Mouse (Mus musculus): ENCODE results near the gene Hcls1. TPM values are rescaled to one million over a fixed set of nuclear protein-coding genes. Genes with fewer than 3 reads are reported as not detected.
A peak's percentile ranks its signal among the peaks of the same experiment; 100 is the strongest.

The Hcls1 gene
- polyA plus RNA-seq, 1 experiment from 2014 or later = 2.4 TPM

GRCm38 (mm10) chr16:36989493-36989892 lies 54.7 kb downstream of the Hcls1 start:
- no peaks in the 10 kb centered on the region for H3K4me1 ChIP-seq (ENCODE audit: control insufficient read depth, insufficient read depth, low read depth, low read length)
- H3K36me3 ChIP-seq (ENCODE audit: control insufficient read depth, insufficient read depth, low read length) = no peaks in the 10 kb centered on the region
- no peaks in the 10 kb centered on the region for H3K27me3 ChIP-seq (replicated peaks; ENCODE audit: control insufficient read depth, insufficient read depth, low read length)
- H3K4me3 ChIP-seq (ENCODE audit: low read length) = no peak overlapping the region
- no peak overlapping the region for H3K4me2 ChIP-seq (ENCODE audit: low read length)
- H3K27ac ChIP-seq (ENCODE audit: low read depth, low read length) = no peak overlapping the region
- 81% methylated on average over 8 of the region's 8 CpGs for WGBS
- no peaks in the 10 kb centered on the region for H3K9me3 ChIP-seq (ENCODE audit: control insufficient read depth, low read length)
- no peak for ATAC-seq
- H3K9ac ChIP-seq (ENCODE audit: low read depth, low read length) = no peak overlapping the region

- H3K4me3 ChIP-seq (ENCODE audit: low read length) = no peak within 1 kb of the TSS
- no peaks in the 10 kb centered on the region for H3K36me3 ChIP-seq (ENCODE audit: control insufficient read depth, insufficient read depth, low read length)
- no peak within 1 kb of the TSS for H3K9ac ChIP-seq (ENCODE audit: low read depth, low read length)
- no peaks in the 10 kb centered on the region for H3K4me1 ChIP-seq (ENCODE audit: control insufficient read depth, insufficient read depth, low read depth, low read length)
- no peak for ATAC-seq
- H3K27me3 ChIP-seq (replicated peaks; ENCODE audit: control insufficient read depth, insufficient read depth, low read length) = no peaks in the 10 kb centered on the region
- H3K4me2 ChIP-seq (ENCODE audit: low read length) = no peak within 1 kb of the TSS
- H3K9me3 ChIP-seq (ENCODE audit: control insufficient read depth, low read length) = no peaks in the 10 kb centered on the region
- WGBS = 75% methylated on average over 18 of the region's 18 CpGs
- H3K27ac ChIP-seq (ENCODE audit: low read depth, low read length) = no peak within 1 kb of the TSS
These were observed 55.3 kb downstream of the Hcls1 start, which contains the start of gene Fbxo40 for GRCm38 (mm10) chr16:36989999-36990625. Gene Fbxo40, minus strand, starts transcription at chr16:36990467.

GRCm38 (mm10) chr16:36997650-36998049 lies 62.9 kb downstream of the Hcls1 start:
- H3K9ac ChIP-seq (ENCODE audit: low read depth, low read length) = no peak overlapping the region
- 82% methylated on average over 6 of the region's 6 CpGs for WGBS
- no peaks in the 10 kb centered on the region for H3K36me3 ChIP-seq (ENCODE audit: control insufficient read depth, insufficient read depth, low read length)
- no peaks in the 10 kb centered on the region for H3K27me3 ChIP-seq (replicated peaks; ENCODE audit: control insufficient read depth, insufficient read depth, low read length)
- H3K27ac ChIP-seq (ENCODE audit: low read depth, low read length) = no peak overlapping the region
- H3K9me3 ChIP-seq (ENCODE audit: control insufficient read depth, low read length) = no peaks in the 10 kb centered on the region
- no peak overlapping the region for H3K4me2 ChIP-seq (ENCODE audit: low read length)
- no peak for ATAC-seq
- H3K4me1 ChIP-seq (ENCODE audit: control insufficient read depth, insufficient read depth, low read depth, low read length) = no peaks in the 10 kb centered on the region
- H3K4me3 ChIP-seq (ENCODE audit: low read length) = no peak overlapping the region

GRCm38 (mm10) chr16:36999366-36999972 lies 64.7 kb downstream of the Hcls1 start:
- Histone ChIP-seq H3K4me2 (ENCODE audit: low read length) (no peak overlapping the region), H3K27ac (ENCODE audit: low read depth, low read length) (no peak overlapping the region), H3K4me1 (ENCODE audit: control insufficient read depth, insufficient read depth, low read depth, low read length) (no peaks in the 10 kb centered on the region), H3K36me3 (ENCODE audit: control insufficient read depth, insufficient read depth, low read length) (no peaks in the 10 kb centered on the region), H3K9me3 (ENCODE audit: control insufficient read depth, low read length) (no peaks in the 10 kb centered on the region), H3K9ac (ENCODE audit: low read depth, low read length) (no peak overlapping the region), H3K4me3 (ENCODE audit: low read length) (no peak overlapping the region), H3K27me3 (replicated peaks; ENCODE audit: control insufficient read depth, insufficient read depth, low read length) (no peaks in the 10 kb centered on the region)
- no peak for ATAC-seq
- WGBS = 86% methylated on average over 9 of the region's 9 CpGs

- Histone ChIP-seq H3K4me2 (ENCODE audit: low read length) (no peak overlapping the region), H3K4me3 (ENCODE audit: low read length) (no peak overlapping the region), H3K27me3 (replicated peaks; ENCODE audit: control insufficient read depth, insufficient read depth, low read length) (no peaks in the 10 kb centered on the region), H3K36me3 (ENCODE audit: control insufficient read depth, insufficient read depth, low read length) (no peaks in the 10 kb centered on the region), H3K27ac (ENCODE audit: low read depth, low read length) (no peak overlapping the region), H3K4me1 (ENCODE audit: control insufficient read depth, insufficient read depth, low read depth, low read length) (peaks cover 15% of the 10 kb centered on the region), H3K9me3 (ENCODE audit: control insufficient read depth, low read length) (no peaks in the 10 kb centered on the region), H3K9ac (ENCODE audit: low read depth, low read length) (no peak overlapping the region)
- no peak for ATAC-seq
- 67% methylated on average over 6 of the region's 6 CpGs for WGBS
These were observed 74.5 kb downstream of the Hcls1 start for GRCm38 (mm10) chr16:37009262-37009661.

- Histone ChIP-seq H3K4me3 (ENCODE audit: low read length) (no peak overlapping the region), H3K9ac (ENCODE audit: low read depth, low read length) (no peak overlapping the region)
These were observed 75.6 kb downstream of the Hcls1 start for GRCm38 (mm10) chr16:37010370-37010769.

GRCm38 (mm10) chr16:37011061-37011921 lies 76.5 kb downstream of the Hcls1 start, which contains the start of gene Polq:
Gene Polq, plus strand, starts transcription at chr16:37011786.
- peak; percentile 100 for ATAC-seq
- no peaks in the 10 kb centered on the region for H3K9me3 ChIP-seq (ENCODE audit: control insufficient read depth, low read length)
- peak within 1 kb of the TSS; percentile 69 for H3K9ac ChIP-seq (ENCODE audit: low read depth, low read length)
- H3K36me3 ChIP-seq (ENCODE audit: control insufficient read depth, insufficient read depth, low read length) = no peaks in the 10 kb centered on the region
- no peak within 1 kb of the TSS for H3K27ac ChIP-seq (ENCODE audit: low read depth, low read length)
- 5% methylated on average over 30 of the region's 30 CpGs for WGBS
- no peaks in the 10 kb centered on the region for H3K27me3 ChIP-seq (replicated peaks; ENCODE audit: control insufficient read depth, insufficient read depth, low read length)
- H3K4me2 ChIP-seq (ENCODE audit: low read length) = peak within 1 kb of the TSS; percentile 87
- H3K4me1 ChIP-seq (ENCODE audit: control insufficient read depth, insufficient read depth, low read depth, low read length) = peaks cover 15% of the 10 kb centered on the region
- peak within 1 kb of the TSS; percentile 76 for H3K4me3 ChIP-seq (ENCODE audit: low read length)

More at GRCm38 (mm10) chr16:37010370-37010769, 75.6 kb downstream of the Hcls1 start:
- peak; percentile 77 for ATAC-seq
- H3K27me3 ChIP-seq (replicated peaks; ENCODE audit: control insufficient read depth, insufficient read depth, low read length) = no peaks in the 10 kb centered on the region
- no peaks in the 10 kb centered on the region for H3K9me3 ChIP-seq (ENCODE audit: control insufficient read depth, low read length)
- peaks cover 15% of the 10 kb centered on the region for H3K4me1 ChIP-seq (ENCODE audit: control insufficient read depth, insufficient read depth, low read depth, low read length)
- no peaks in the 10 kb centered on the region for H3K36me3 ChIP-seq (ENCODE audit: control insufficient read depth, insufficient read depth, low read length)
- 57% methylated on average over 4 of the region's 4 CpGs for WGBS
- no peak overlapping the region for H3K27ac ChIP-seq (ENCODE audit: low read depth, low read length)
- H3K4me2 ChIP-seq (ENCODE audit: low read length) = no peak overlapping the region; the same call in 1 of the 2 replicates

GRCm38 (mm10) chr16:37011922-37012289 lies 77.1 kb downstream of the Hcls1 start:
- H3K4me3 ChIP-seq (ENCODE audit: low read length) = peak overlapping the region; percentile 76
- 0% methylated on average over 26 of the region's 26 CpGs for WGBS
- peaks cover 15% of the 10 kb centered on the region for H3K4me1 ChIP-seq (ENCODE audit: control insufficient read depth, insufficient read depth, low read depth, low read length)
- ATAC-seq = no peak; the same call in none of the 2 replicates
- no peaks in the 10 kb centered on the region for H3K36me3 ChIP-seq (ENCODE audit: control insufficient read depth, insufficient read depth, low read length)
- H3K9ac ChIP-seq (ENCODE audit: low read depth, low read length) = peak overlapping the region; percentile 69
- H3K9me3 ChIP-seq (ENCODE audit: control insufficient read depth, low read length) = no peaks in the 10 kb centered on the region
- no peak overlapping the region for H3K27ac ChIP-seq (ENCODE audit: low read depth, low read length)
- no peaks in the 10 kb centered on the region for H3K27me3 ChIP-seq (replicated peaks; ENCODE audit: control insufficient read depth, insufficient read depth, low read length)
- H3K4me2 ChIP-seq (ENCODE audit: low read length) = peak overlapping the region; percentile 87

GRCm38 (mm10) chr16:37012336-37012735 lies 77.6 kb downstream of the Hcls1 start:
- ATAC-seq = no peak
- Histone ChIP-seq H3K4me1 (ENCODE audit: control insufficient read depth, insufficient read depth, low read depth, low read length) (peaks cover 15% of the 10 kb centered on the region), H3K27ac (ENCODE audit: low read depth, low read length) (no peak overlapping the region), H3K9ac (ENCODE audit: low read depth, low read length) (peak overlapping the region; percentile 69), H3K27me3 (replicated peaks; ENCODE audit: control insufficient read depth, insufficient read depth, low read length) (no peaks in the 10 kb centered on the region), H3K9me3 (ENCODE audit: control insufficient read depth, low read length) (no peaks in the 10 kb centered on the region), H3K4me2 (ENCODE audit: low read length) (peak overlapping the region; percentile 87), H3K4me3 (ENCODE audit: low read length) (peak overlapping the region; percentile 76), H3K36me3 (ENCODE audit: control insufficient read depth, insufficient read depth, low read length) (no peaks in the 10 kb centered on the region)
- 68% methylated on average over 5 of the region's 5 CpGs for WGBS

Measured in hindbrain, embryonic 16.5 days (tissue).